Mouse (Mus musculus) CD4-positive helper T cell, adult 2 months (primary cell): ENCODE results near the gene Prx.
"Not testable (repeated sequence)": the region's sequence is repeated elsewhere in the genome, so short reads cannot be mapped to it uniquely, and the experiment has no call there.

Experiments used
- DNase-seq: peaks from one replicate; pipeline ENCODE4 v3.0.0-alpha.2; 2012; ENCODE audit warnings: low read depth, missing footprints, low spot score

Prx gene

DNA sequence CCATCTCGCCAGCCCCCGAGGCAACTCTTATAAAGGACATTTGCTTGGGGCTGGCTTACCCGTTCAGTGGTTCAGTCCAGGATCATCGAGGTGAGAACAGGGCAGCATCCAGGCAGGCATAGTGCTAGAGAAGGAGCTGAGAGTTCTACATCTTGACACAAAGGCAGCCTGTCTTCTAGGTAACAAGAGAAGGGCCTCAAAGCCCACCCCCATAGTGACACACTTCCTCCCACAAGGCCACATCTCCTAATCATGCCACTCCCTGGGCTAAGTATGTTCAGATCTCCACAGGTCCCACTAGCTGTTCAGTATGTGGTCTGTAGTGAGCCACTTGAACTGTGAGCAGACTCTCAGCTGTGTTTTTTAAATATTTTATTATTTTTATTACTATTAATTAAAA, 15.3 kb upstream of the Prx start:
- DNase-seq = no peak

DNA sequence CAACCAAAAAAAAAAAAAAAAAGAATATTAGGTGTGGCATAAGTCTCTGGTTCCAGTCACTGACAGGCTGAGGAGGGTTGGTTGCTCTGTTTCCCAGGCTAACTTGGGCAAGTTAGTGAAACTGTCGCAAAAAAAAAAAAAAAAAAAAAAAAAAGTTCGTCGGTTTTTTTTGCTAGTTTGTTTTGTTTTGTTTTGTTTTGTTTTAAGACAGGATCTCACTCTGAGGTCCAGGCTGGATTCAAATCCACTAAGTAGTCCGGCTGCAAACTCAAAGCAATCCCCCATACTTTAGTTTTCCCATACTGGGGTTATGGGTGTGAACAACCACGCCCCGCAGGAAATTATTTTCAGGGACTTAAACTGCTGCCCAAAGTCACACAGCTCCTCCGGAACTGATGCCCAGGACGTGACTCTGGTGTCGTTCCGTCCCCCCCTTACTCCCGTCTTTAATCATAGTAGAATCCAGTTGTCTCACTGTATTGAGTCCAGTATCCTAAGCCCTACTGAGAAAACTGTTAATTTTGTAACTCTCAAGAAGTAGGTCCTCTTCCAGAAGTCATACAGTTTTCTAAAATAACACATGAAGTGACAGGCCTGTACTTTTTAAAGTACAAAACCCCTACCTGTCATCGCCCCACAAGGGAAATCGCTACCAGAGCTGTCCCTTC, 12.9 kb upstream of the Prx start:
- DNase-seq = no peak

DNA sequence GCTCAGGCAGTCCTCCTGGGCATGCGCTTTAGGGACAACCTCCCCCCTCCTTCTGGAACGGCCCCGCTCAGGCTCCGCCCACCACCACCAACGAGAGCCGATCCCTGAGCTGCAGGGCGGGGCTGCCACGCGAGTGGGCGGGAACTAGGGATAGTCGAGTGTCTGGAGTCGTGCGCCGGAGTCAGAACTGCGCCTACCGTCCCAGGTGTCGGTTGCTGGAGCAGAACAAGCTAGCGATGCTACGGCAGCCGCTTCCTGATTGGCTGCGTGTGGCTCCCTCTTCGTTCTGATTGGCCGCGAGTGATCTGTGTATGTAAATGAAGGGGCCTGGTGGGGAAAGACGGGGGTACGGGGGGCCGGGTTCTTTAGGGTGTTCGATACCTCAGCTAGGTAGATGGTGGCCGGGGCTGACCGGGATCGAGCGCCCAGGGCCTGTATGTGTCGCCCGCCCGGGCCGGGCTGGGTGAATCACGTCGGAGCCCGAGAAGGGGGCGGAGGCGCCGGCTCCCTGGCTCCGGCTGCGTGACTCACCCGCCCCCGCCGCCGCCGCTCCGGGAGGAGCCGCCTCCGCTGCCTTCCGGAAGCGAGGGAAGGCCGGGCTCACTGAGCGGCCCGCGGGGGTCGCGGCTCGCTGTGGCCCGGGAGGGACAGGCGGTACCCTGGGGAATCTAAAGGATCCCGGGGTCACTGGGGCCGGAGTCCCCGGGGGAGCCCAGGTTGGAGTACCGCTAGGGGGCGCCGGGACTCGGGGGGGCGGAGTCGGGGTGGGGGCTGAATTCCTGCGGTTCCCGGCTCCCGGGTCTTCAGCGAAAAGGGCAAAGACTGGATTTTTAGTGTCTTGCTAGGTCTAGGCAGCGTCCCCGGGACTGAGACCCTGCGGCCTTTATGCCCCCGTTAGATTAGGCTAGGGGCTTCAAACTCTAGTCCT, 12.1 kb upstream of the Prx start, which contains the start of gene Sertad1:
Sertad1 (plus strand) TSS at position 141 of the 928 bp plus-strand sequence.
- peak; percentile 100 for DNase-seq

DNA sequence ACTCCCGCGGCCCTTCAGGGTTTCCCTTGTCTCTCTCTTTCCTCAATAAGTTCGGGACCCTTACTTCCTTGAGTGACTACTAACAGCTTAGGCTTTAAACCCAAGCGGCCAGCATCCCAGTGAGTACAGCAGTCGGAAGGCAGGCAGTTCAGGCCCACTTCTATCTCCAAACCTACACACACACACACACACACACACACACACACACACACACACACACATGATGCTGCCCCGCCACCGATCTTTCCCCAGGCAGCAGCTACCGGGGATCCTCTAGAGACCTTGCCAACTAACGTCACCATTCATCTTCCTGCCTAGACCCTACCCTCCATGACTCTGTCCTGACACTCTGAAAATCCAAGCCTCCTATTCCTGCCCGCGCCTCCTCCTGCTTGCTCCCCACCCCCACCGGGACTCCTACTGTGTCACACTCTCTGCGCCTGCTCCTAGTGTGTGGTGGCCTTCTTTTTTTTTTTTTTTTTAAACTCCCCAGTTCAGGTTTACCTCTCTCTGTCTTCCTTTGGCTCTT, 11.3 kb upstream of the Prx start:
- peak; percentile 71 for DNase-seq

DNA sequence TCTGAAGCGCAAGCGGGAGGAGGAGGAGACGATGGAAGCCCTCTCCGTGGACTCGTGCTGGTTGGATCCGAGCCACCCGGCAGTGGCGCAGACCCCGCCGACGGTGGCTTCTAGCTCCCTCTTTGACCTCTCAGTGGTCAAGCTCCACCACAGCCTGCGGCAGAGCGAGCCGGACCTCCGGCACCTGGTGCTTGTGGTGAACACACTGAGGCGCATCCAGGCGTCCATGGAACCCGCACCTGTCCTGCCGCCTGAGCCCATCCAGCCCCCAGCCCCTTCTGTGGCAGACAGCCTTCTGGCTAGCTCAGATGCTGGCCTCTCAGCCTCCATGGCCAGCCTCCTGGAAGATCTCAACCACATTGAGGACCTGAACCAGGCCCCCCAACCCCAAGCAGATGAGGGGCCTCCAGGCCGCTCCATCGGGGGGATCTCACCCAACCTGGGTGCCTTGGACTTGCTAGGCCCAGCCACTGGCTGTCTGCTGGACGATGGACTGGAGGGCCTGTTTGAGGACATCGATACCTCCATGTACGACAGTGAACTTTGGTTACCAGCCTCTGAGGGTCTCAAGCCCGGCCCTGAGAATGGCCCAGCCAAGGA, 9.8 kb upstream of the Prx start:
- no peak for DNase-seq

DNA sequence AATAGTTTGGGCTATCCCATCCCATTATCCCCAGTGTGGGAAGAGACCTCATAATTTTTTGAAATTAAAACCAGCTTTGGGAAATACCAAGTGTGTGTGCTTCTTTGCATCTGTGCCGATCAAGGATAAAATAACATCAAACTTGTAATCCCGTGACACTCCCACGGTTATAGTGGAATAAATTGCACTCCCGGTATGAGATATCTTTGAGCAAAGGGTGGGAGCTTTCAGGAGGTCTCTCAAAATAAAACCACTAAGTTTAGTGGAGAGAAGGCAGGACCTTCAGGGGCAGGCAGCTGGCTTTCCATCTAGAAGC, 8.9 kb upstream of the Prx start:
- DNase-seq = no peak

DNA sequence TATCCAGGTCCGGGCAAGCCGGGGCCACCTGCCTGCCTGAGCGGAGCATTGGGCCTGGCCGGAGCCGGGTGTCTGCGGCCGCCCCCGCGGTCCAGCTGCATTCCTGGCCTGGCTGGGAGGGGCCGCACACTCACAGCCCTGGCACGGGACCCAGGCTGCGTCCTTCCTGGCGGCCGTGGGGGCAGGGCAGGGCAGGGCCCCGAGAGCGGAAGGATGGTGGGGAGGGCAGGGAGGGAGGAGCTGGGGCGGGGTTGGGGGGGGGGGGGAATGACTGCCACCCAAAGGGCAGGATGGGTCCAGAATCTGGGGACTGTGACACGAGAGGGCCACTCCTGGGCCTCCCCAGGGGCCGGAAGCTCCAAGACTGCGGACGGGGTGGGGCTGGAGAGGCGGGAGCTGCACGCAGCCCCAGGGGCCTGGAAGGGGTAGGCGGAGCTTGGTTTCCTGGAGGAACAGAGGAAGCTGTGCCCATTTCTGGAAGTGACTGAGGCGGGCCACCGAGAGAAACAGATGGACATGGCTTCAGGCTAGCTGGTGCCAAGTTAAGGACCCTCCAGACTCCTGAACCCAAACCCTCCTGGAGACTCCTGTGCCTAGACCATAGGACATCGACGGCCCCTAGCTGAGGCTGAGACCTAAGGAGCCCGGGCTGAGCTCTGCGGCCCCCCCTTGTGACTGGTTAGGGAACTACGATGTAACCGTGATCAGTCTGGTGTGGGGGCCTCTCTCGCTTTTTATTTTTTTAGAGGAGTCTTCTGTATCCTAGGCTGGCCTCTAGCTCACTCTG, 8.4 kb upstream of the Prx start:
- peak; percentile 91 for DNase-seq

DNA sequence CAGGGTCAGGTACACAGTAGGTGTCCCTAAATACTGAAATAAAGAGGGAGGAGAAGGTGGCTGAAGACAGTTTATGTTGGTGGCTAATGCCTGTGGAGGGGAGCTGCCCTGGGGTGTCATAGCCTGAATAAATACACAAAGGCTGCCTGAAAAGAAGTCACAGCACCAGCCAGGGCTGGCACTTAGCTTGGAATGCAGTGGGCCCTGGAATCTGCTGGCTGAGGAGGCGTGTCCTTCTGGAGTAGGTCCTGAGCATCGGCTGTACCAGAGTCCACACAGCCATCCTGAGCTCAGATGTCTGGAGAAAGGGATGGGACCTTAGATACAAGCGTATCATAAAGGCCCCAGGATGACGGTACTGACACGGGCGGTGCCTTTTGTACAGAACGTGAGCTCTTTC, 7.3 kb upstream of the Prx start:
- no peak for DNase-seq

DNA sequence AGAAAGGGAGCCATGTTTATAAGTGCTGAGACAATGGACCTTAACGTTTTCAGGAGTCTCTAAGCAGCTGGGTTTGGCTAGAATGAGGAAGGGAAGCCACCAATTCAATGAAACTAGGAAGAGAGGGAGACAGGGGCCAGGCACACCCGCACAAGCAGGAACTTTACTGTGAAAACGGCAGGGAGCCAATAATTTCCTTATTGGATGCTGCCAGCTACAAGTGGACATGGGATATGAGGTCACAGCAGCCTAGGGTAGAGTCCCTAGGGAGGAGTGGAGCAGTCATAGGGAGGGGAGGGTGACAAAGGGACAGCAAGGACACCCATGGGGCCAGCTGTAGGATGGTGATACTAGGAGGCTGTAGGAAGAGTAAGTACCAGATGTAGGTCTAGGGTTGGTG, 6.1 kb upstream of the Prx start:
- no peak for DNase-seq

DNA sequence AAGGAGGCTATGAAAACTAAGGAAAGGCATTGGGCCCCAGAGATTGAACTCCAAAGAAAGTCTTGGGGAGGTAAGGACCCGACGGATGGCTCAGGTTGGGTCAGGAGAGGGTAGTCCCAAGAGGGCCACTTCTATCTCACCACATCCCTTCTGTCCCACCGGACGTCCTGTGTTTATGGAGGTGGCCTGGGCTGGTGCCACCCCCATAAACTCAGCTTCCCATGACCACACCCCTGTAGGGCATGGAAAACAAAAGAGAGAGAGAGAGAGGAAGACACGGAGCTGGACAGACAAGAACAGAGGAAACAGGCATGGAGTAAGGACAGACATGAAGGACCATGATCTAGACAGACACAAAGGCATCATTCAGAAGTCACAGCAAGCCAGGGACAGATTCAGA, 5.7 kb upstream of the Prx start:
- DNase-seq = no peak

DNA sequence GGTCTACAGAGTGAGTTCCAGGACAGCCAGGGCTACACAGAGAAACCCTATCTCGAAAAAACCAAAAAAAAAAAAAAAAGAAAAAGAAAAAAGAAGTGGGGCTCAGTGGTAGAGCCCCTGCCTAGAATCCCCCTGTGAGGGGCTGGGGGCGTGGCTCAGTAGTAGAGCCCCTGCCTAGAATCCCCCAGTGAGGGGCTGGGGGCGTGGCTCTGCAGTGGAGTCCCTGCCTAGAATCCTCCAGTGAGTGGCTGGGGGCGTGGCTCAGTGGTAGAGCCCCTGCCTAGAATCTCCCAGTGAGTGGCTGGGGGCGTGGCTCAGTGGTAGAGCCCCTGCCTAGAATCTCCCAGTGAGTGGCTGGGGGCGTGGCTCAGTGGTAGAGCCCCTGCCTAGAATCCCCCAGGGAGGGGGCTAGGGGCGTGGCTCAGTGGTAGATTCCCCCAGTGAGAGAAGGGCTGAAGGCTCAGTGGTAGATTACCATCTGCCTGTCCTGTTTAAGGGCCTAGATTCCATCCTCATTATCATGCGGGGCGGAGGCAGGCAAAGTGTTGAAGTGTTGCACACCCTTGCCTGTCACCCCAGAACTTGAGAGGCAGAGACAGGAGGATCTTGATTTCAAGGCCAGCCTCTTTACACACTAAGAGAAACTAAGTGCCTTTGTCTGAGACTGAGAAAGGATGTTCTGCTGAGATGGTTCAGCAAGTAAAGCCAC, 4.3 kb upstream of the Prx start:
- DNase-seq = not testable (repeated sequence)

DNA sequence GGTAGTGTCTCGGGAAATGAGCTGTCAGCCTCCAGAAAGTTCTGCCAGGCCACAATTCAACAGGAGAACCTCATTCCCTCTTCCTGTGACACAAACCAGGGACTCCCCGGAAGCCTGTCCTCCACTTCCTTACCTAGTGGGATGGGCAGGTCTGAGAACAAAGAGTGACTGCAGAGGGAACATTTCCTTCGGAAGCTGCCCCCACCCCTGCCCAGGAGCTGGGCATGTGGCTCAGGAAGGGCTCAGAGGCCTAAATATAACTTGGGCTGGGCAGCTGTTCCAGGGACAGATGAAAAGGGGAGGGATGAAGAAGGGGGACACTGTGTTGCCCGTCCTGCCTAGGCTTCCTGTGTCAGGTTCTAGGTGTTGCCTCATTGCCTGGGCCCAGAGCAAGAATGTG, 2.5 kb downstream of the Prx start:
- no peak for DNase-seq

DNA sequence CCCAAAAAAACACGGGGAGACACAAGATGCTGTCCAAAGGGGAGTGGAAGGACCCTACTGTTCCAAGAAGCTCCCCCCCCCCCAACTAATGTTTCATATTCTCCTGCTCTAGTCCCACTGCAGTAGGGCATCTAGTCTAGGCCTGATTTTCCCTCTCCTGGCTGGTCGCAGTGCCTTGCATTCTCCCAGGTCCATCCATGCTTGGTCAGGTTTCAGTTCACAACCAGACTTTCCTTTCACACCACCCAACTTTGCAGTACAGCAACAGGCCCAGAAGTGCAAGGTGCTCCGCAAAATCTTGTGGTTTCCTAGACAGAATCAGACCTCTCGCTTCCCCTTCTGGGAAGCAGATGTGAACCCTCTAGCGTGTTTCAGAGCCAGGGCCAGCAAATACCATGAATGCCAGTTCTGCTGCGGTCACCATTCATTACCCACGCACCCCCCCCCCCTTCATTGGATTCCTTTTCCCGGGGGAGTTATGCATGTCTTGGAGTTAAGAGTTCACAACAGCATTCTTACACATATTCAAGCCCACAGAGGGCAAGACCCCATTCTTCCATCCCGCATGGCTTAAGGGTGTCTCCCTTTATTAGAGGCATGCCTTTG, 7.7 kb downstream of the Prx start:
- DNase-seq = no peak

DNA sequence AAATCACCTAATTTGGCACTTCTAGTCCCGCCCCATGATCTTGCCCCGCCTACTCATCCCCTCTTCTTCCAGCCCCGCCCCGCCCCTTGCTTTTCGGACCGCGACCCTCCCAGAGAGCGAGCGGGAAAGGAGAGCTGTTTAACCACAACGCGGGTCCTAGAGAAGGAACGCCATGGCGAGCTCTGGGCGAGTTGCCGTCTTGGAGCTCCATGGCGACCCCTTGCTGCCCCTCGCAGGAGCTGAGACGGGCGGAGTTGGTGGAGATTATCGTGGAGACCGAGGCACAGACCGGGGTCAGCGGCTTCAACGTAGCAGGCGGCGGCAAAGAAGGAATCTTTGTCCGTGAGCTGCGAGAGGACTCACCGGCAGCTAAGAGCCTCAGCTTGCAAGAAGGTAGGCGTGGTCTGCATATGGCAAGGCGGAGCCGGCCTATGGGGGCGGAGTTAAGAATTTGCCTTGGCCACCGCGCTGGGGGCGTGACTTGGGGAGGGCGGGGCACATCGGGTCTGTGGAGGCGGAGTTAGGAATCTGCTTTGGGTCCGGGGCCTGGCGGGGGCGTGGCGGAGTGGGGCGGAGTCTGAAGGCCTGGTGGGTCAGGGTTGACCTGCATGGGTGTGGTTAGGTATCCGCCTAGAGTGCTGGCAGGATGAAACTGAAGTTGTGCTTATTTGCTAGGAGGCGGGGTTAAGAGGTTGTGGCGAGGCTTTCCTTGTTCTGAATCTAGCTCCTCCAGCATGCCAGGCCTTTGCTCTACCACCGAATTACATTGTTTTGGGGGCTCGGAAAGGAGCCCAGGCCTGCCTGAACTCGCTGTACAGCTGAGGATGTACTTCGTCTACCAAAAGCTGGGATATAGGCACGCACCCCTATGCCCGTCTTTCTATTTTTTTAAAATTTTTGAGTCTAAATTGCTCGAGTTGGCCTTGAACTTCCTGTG, 8.9 kb downstream of the Prx start:
- DNase-seq = peak; percentile 96

DNA sequence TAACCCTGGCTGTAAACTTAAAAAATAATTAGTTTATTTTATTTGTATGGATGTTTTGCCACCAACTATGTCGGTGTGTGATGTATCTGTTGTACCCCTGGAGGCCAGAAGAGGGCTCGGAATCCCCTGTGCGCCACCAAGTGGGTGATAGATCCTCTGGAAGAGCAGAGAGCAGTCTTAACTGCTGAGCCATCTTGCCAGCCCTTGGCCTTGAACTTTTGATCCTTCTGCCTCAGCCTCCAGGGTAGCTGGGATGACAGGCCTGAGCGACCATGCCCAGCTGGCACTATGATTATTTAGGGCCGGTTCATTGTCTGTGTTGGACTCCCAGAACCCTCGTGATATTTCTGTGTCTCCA, 9.5 kb downstream of the Prx start:
- DNase-seq = peak; percentile 84

DNA sequence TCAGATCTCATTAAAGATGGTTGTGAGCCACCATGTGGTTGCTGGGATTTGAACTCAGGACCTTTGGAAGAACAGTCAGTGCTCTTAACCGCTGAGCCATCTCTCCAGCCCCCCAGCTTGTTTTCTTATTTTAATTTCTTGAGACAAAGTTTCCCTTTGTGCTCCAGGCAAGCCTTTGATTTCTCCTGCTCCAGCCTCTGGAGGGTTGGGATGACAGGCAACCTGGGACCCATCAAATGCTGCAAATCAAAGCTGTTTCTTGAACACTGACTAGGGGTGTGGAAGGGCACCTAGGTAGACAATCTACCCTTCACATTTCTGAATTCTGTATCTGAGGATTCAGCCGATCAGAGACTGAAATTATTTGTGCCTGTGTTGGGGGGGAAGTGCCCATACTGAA, 11.7 kb downstream of the Prx start:
- DNase-seq = no peak

DNA sequence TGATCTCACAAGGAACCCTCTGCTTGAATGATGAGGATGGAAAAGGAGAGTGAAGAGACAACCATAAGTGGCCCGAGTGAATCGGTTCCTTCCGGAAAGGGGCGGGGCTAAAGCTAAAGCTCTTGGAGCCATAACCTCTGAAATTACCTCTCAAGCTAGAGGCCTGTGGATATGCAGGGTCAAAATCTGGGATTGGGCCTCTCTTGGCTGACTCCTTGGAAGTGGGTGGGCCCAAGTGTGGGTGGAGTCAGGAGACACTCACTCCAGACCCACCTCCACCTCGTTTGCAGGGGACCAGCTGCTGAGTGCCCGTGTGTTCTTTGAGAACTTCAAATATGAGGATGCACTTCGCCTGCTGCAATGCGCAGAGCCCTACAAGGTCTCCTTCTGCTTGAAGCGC, 15.8 kb downstream of the Prx start:
- no peak for DNase-seq

DNA sequence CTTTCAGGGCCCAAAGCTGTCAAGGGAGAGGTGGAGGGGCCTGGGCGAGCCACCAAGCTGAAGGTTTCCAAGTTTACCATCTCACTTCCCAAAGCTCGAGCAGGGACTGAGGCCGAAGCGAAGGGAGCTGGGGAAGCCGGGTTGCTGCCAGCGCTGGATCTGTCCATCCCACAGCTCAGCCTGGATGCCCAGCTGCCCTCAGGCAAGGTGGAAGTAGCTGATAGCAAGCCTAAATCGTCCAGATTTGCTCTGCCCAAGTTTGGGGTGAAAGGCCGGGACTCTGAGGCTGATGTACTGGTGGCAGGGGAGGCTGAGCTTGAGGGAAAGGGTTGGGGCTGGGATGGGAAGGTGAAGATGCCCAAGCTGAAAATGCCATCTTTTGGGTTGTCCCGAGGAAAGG, 19.2 kb downstream of the Prx start:
- DNase-seq = no peak

DNA sequence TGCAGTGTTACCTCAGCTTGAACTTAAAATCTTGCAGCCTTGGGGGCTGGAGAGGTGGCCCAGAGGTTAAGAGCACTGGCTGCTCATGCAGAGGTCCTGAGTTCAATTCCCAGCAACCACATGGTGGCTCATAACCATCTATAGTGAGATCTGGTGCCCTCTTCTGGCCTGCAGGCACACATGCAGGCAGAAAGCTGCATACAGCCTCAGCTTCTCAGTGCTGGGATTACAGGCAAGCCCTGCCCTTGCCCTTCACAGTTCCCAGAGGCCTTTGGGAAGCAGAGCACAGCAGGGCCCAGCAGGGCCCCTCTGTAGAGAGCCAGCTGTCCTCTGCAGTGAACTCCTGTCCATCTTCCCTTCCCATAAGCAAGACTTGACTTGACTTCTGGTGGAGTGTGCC, 21.0 kb downstream of the Prx start:
- DNase-seq = no peak

DNA sequence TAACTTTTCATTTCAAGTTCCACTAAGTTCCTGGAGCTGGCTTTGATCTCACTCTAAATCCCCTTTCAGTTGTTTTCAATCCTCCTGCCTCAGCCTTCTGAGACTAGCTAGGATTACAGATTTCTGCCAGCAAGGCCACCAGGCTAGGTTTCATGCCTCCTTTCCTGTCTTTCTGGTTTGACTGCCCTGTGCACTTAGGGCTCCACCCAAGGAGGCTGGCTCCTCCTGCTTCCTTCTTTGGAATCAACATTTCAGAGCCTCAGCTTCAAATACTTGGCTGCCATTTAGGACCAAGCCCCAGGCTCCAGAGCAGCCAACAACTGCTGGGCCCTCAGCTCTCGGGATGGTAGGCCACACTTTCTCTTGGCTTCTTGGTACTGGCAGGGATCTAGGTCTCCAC, 21.5 kb downstream of the Prx start:
- no peak for DNase-seq
